Mouse (Mus musculus): ENCODE data around the gene Olfr1293-ps.

Olfr1293-ps gene

GRCm38 (mm10) chr2:111524903-111525302 is at the start of gene Olfr1293-ps:
Olfr1293-ps (plus strand) TSS chr2:111525203.
- DNase-seq (ENCODE audit: extremely low spot score, low read depth, low spot score), result no peak

- no peak for DNase-seq (ENCODE audit: extremely low spot score, low read depth, low spot score)
These were observed 44.5 kb upstream of the Olfr1293-ps start, which contains the start of gene Olfr1289 for GRCm38 (mm10) chr2:111480519-111480918. Olfr1289 (plus strand) TSS chr2:111480819.

- no peak for DNase-seq (ENCODE audit: extremely low spot score, low read depth, low spot score)
These were observed 31.3 kb upstream of the Olfr1293-ps start, which contains the start of gene Olfr1290 for GRCm38 (mm10) chr2:111493729-111494128. Olfr1290 (minus strand) TSS chr2:111493829.

GRCm38 (mm10) chr2:111496880-111497279 is 28.1 kb upstream of the Olfr1293-ps start, which contains the start of gene Olfr1291-ps1:
Olfr1291-ps1 (plus strand) TSS chr2:111497180.
- DNase-seq (ENCODE audit: extremely low spot score, low read depth, low spot score), result no peak

- no peak for DNase-seq (ENCODE audit: extremely low spot score, low read depth, low spot score)
These were observed 7.6 kb upstream of the Olfr1293-ps start for GRCm38 (mm10) chr2:111517451-111517850.

GRCm38 (mm10) chr2:111540191-111540590 is 15.2 kb downstream of the Olfr1293-ps start, which contains the start of gene Olfr1294:
Olfr1294 (minus strand) TSS chr2:111540291.
- DNase-seq (ENCODE audit: extremely low spot score, low read depth, low spot score), result no peak

- DNase-seq (ENCODE audit: extremely low spot score, low read depth, low spot score), result no peak
These were observed 44.6 kb downstream of the Olfr1293-ps start, which contains the start of gene Olfr1295 for GRCm38 (mm10) chr2:111569581-111569980. Olfr1295 (minus strand) TSS chr2:111569681.
